Mouse (Mus musculus) layer of hippocampus, postnatal 14 days (tissue): ENCODE measurements around the gene Erc2. TPM values are rescaled to one million over a fixed set of nuclear protein-coding genes. Genes with fewer than 3 reads are reported as not detected.

Experiments
- DNase-seq, 2 experiments: peaks; one replicate each; pipeline ENCODE4 v3.0.0; 2021 to 2022; ENCODE audit warnings: low spot score in 2 of 2, mixed read lengths in 1 of 2
- total RNA-seq, 2 experiments: library from RNA; stranded (reverse); gene quantifications; 2 replicates each; pipeline ENCODE4 v1.2.3; 2021

Erc2 gene
- total RNA-seq, 2 experiments from 2014 or later: 252 to 266 TPM

- no peak for DNase-seq
These were observed 136.9 kb downstream of the Erc2 start for GRCm38 (mm10) chr14:27759069-27759628.

GRCm38 (mm10) chr14:27759982-27760381, 137.8 kb downstream of the Erc2 start:
- DNase-seq: no peak

GRCm38 (mm10) chr14:27775367-27775766, 153.1 kb downstream of the Erc2 start:
- DNase-seq: no peak

GRCm38 (mm10) chr14:27778503-27778902, 156.3 kb downstream of the Erc2 start:
- DNase-seq: no peak

- no peak for DNase-seq
These were observed 156.9 kb downstream of the Erc2 start for GRCm38 (mm10) chr14:27778982-27779701.

- DNase-seq: no peak
These were observed 159.0 kb downstream of the Erc2 start for GRCm38 (mm10) chr14:27781221-27781620.

GRCm38 (mm10) chr14:27784826-27785225, 162.6 kb downstream of the Erc2 start:
- DNase-seq: no peak

- DNase-seq: no peak
These were observed 163.3 kb downstream of the Erc2 start for GRCm38 (mm10) chr14:27785562-27785961.

- DNase-seq: no peak
These were observed 167.1 kb downstream of the Erc2 start for GRCm38 (mm10) chr14:27789066-27789898.

- DNase-seq: peak in 1 of 2 experiments; percentile 50
These were observed 176.1 kb downstream of the Erc2 start for GRCm38 (mm10) chr14:27798184-27798934.

- peak in 1 of 2 experiments; percentile 73 for DNase-seq
These were observed 178.5 kb downstream of the Erc2 start for GRCm38 (mm10) chr14:27800766-27801165.

GRCm38 (mm10) chr14:27803961-27804360, 181.7 kb downstream of the Erc2 start:
- no peak for DNase-seq

GRCm38 (mm10) chr14:27805064-27805463, 182.8 kb downstream of the Erc2 start:
- no peak for DNase-seq

- DNase-seq: peak; percentile 59 to 83
These were observed 185.9 kb downstream of the Erc2 start for GRCm38 (mm10) chr14:27808080-27808479.

- DNase-seq: no peak
These were observed 186.4 kb downstream of the Erc2 start for GRCm38 (mm10) chr14:27808523-27809114.

GRCm38 (mm10) chr14:27810790-27811189, 188.6 kb downstream of the Erc2 start:
- DNase-seq: peak in 1 of 2 experiments; percentile 53

- DNase-seq: no peak
These were observed 189.4 kb downstream of the Erc2 start for GRCm38 (mm10) chr14:27811649-27812048.

GRCm38 (mm10) chr14:27815739-27816138, 193.5 kb downstream of the Erc2 start:
- DNase-seq: no peak

- DNase-seq: no peak
These were observed 196.8 kb downstream of the Erc2 start for GRCm38 (mm10) chr14:27818986-27819385.

- DNase-seq: peak in 1 of 2 experiments; percentile 64
These were observed 199.6 kb downstream of the Erc2 start for GRCm38 (mm10) chr14:27821801-27822200.

- no peak for DNase-seq
These were observed 200.3 kb downstream of the Erc2 start for GRCm38 (mm10) chr14:27822566-27822965.
